Comparison of ENCODE assay signal across 9 mouse cellular contexts in genomic region chr1:131995062-131995461, GRCm38 (mm10). TPM values are rescaled to one million over a fixed set of nuclear protein-coding genes. Genes with fewer than 3 reads are reported as not detected.
A peak's percentile ranks its signal among the peaks of the same experiment; 100 is the strongest.
DNase-seq lines count a peak whose midpoint lies in the region; ATAC-seq lines count a peak whose summit lies in the region.
"Had no signal": no experiment of that assay in that cellular context is flagged by ENCODE, and none has a peak within 500 bp of the region (broad histone marks: within the 10 kb centered on the region; RNA-seq: fewer than 3 reads in every experiment).

No protein-coding gene starts in this region.

- intact Hi-C loops in left cerebral cortex, postnatal 4 days (cut with DNase I): loop anchor here (5.0 kb wide), 2 partner anchors 52 to 117 kb away; no protein-coding TSS in a partner anchor

- no peaks in the 10 kb centered on the region for H3K36me3 ChIP-seq in kidney, embryonic 15.5 days
- H3K36me3 ChIP-seq: lung, embryonic 15.5 days had no signal

- ATAC-seq in kidney, embryonic 15.5 days (replicated peaks; ENCODE audit: low FRiP score): no peak

- 0 out of 2 replicates have a peak, but pooled peaks cover 4% of the 10 kb centered on the region for H3K27me3 ChIP-seq in kidney, embryonic 15.5 days
- H3K27me3 ChIP-seq: lung, embryonic 15.5 days had no signal

- no peak overlapping the region for H3K4me3 ChIP-seq in kidney, embryonic 15.5 days (replicated peaks)
- H3K4me3 ChIP-seq: lung, embryonic 15.5 days had no signal

- no peak overlapping the region for H3K9ac ChIP-seq in kidney, embryonic 15.5 days
- H3K9ac ChIP-seq: lung, embryonic 15.5 days had no signal

- H3K27ac ChIP-seq in kidney, embryonic 15.5 days: no peak overlapping the region
- H3K27ac ChIP-seq: lung, embryonic 15.5 days had no signal

- peak; percentile 81 for DNase-seq in kidney, adult 18-20 months
- peak; percentile 61 to 78 for DNase-seq in CD8-positive naive resting alpha-beta T cell, adult 2 months (ENCODE audit: low read depth in 2 of 2, low spot score in 2 of 2)
- DNase-seq in adrenal gland, postnatal 36 days: peak; percentile 69 to 72
- DNase-seq in frontal cortex, postnatal 25 days (ENCODE audit: low spot score in 2 of 2): peak; percentile 41 to 42
- peak; percentile 65 for DNase-seq in left cerebral cortex, postnatal 4 days
- DNase-seq in retina, embryonic 14.5 days (ENCODE audit: low spot score): peak; percentile 58
- DNase-seq in yolk sac, embryonic 10.5 days (ENCODE audit: low spot score): no peak

- no peaks in the 10 kb centered on the region for H3K4me1 ChIP-seq in kidney, embryonic 15.5 days
- H3K4me1 ChIP-seq: lung, embryonic 15.5 days had no signal

- H3K4me2 ChIP-seq in kidney, embryonic 15.5 days: no peak overlapping the region
- H3K4me2 ChIP-seq: lung, embryonic 15.5 days had no signal

- 36% methylated on average over 4 of the region's 4 CpGs for WGBS in kidney, embryonic 15.5 days

- H3K9me3 ChIP-seq in kidney, embryonic 15.5 days (replicated peaks): no peaks in the 10 kb centered on the region
- H3K9me3 ChIP-seq: lung, embryonic 15.5 days had no signal

RNA-seq across cellular contexts. Expression of gene Elk4, which starts 12.3 kb away (rescaled TPM):
- 24.1 and 25.8 TPM in 2 replicates for polyA plus RNA-seq in kidney, embryonic 15.5 days (2015; fragmentation: Nextera tagmentation; extraction: Ambion mirVana)
- 100 to 1,000 TPM; 103 to 108 TPM for total RNA-seq in adrenal gland, postnatal 36 days (2021)
- total RNA-seq in left cerebral cortex, postnatal 4 days (2021): 10 to 100 TPM; 53.0 to 56.1 TPM

RNA-seq across cellular contexts. Expression of gene Slc45a3, which starts 32.3 kb away (rescaled TPM):
- 7.9 and 9.1 TPM in 2 replicates for polyA plus RNA-seq in kidney, embryonic 15.5 days (2015; fragmentation: Nextera tagmentation; extraction: Ambion mirVana)
- total RNA-seq in adrenal gland, postnatal 36 days (2021): 10 to 100 TPM; 15.2 to 31.5 TPM
- total RNA-seq in left cerebral cortex, postnatal 4 days (2021): 1 to 10 TPM in 1 of 2 experiments, under 1 TPM in 1; 0.91 to 1.3 TPM

Comparison
In these comparisons a context has a peak if more than half of its experiments do, and no peak if none do; other contexts are left out.
1. RNA of gene Slc45a3, which starts 32.3 kb away (total RNA-seq): 15.2 to 31.5 TPM in adrenal gland, postnatal 36 days; 0.91 to 1.3 TPM in left cerebral cortex, postnatal 4 days; every median in the first group is over 4 times any median in the second.